Mouse (Mus musculus): ENCODE results near the gene Vangl1.

- TF ChIP-seq TBP (conservative IDR thresholded peaks at IDR 0.05; ENCODE audit: low read depth, low read length) = no peak
- no peak for TF ChIP-seq SMC3 (IDR thresholded peaks at IDR 0.05; ENCODE audit: low read depth, low read length)
- TF ChIP-seq CTCF (conservative IDR thresholded peaks at IDR 0.05 in 1 of 2, IDR thresholded peaks at IDR 0.05 in 1 of 2; ENCODE audit: low read depth in 2 of 2, low read length in 2 of 2) = no peak
- no peak for TF ChIP-seq SIN3A (IDR thresholded peaks at IDR 0.05; ENCODE audit: low read length)
- no peak for TF ChIP-seq POLR2A (IDR thresholded peaks at IDR 0.05; ENCODE audit: low read depth, low read length)
- no peak for TF ChIP-seq HCFC1 (IDR thresholded peaks at IDR 0.05; ENCODE audit: low read depth, low read length)
- no peak for TF ChIP-seq MAX (IDR thresholded peaks at IDR 0.05; ENCODE audit: low read length)
Observed at GRCm38 (mm10) chr3:102142947-102143346, 61.5 kb downstream of the Vangl1 start.

All from CH12.LX (cell line).